Mouse (Mus musculus) intestine, embryonic 14.5 days (tissue): ENCODE measurements around the gene G430095P16Rik. TPM values are rescaled to one million over a fixed set of nuclear protein-coding genes. Genes with fewer than 3 reads are reported as not detected.
A peak's percentile ranks its signal among the peaks of the same experiment; 100 is the strongest.

Experiments
- ATAC-seq: fragments of 200-750 bp; cut with Nextera tagmentation; replicated peaks from 2 replicates; pipeline ENCODE4 v1.8.0; 2017; ENCODE audit warnings: low read depth, moderate number of reproducible peaks, moderate TSS enrichment, moderate library complexity; ENCODE audit not compliant: low FRiP score, low TSS enrichment
- DNase-seq: peaks from one replicate; pipeline ENCODE4 v3.0.0-alpha.2; 2018; ENCODE audit warnings: low spot score
- H3K27ac ChIP-seq: fragments of 300-500 bp; sonication (generic); 2 replicates; pipeline ENCODE4 v1.5.1; 2014; ENCODE audit warnings: low read depth, mild to moderate bottlenecking, control low read depth
- H3K27me3 ChIP-seq: fragments of 300-500 bp; sonication (generic); replicated peaks from 2 replicates; pipeline ENCODE4 v1.6.1; 2014; ENCODE audit warnings: low read length, control low read depth; ENCODE audit not compliant: control insufficient read depth, insufficient read depth
- H3K36me3 ChIP-seq: fragments of 300-500 bp; sonication (generic); 2 replicates; pipeline ENCODE4 v1.6.1; 2014; ENCODE audit warnings: low read length, control low read depth; ENCODE audit not compliant: control insufficient read depth, insufficient read depth
- H3K4me1 ChIP-seq: fragments of 300-500 bp; sonication (generic); replicated peaks from 2 replicates; pipeline ENCODE4 v1.6.1; 2014; ENCODE audit warnings: low read length, control low read depth, mixed read lengths; ENCODE audit not compliant: control insufficient read depth, insufficient read depth
- H3K4me2 ChIP-seq: fragments of 300-500 bp; sonication (generic); 2 replicates; pipeline ENCODE4 v1.6.1; 2014; ENCODE audit warnings: low read length
- H3K4me3 ChIP-seq: fragments of 300-500 bp; sonication (generic); 2 replicates; pipeline ENCODE4 v1.5.1; 2014; ENCODE audit warnings: low read depth, low read length, control low read depth, mixed read lengths
- H3K9ac ChIP-seq: fragments of 300-500 bp; sonication (generic); 2 replicates; pipeline ENCODE4 v1.6.1; 2014; ENCODE audit warnings: mild to moderate bottlenecking, low read length
- H3K9me3 ChIP-seq: fragments of 300-500 bp; sonication (generic); 2 replicates; pipeline ENCODE4 v1.6.1; 2016; ENCODE audit warnings: low read length, control low read depth; ENCODE audit not compliant: control insufficient read depth
- WGBS: fragments of 180-500 bp; shearing (Covaris S2); extraction: QIAGEN DNeasy Blood & Tissue Kit; methylation state at CpG from one replicate; pipeline ENCODE4 v1.1.7; 2014; 5-methylcytosine and 5-hydroxymethylcytosine counted together
- polyA plus RNA-seq: library from polyadenylated mRNA; unstranded; fragments of >200 nt; fragmentation: Nextera tagmentation; extraction: Ambion mirVana; gene quantifications from 2 replicates; pipeline ENCODE4 v1.2.1, GENCODE M21; 2014

The G430095P16Rik gene
- polyA plus RNA-seq, 1 experiment from 2014 or later = 3.3 TPM

DNA sequence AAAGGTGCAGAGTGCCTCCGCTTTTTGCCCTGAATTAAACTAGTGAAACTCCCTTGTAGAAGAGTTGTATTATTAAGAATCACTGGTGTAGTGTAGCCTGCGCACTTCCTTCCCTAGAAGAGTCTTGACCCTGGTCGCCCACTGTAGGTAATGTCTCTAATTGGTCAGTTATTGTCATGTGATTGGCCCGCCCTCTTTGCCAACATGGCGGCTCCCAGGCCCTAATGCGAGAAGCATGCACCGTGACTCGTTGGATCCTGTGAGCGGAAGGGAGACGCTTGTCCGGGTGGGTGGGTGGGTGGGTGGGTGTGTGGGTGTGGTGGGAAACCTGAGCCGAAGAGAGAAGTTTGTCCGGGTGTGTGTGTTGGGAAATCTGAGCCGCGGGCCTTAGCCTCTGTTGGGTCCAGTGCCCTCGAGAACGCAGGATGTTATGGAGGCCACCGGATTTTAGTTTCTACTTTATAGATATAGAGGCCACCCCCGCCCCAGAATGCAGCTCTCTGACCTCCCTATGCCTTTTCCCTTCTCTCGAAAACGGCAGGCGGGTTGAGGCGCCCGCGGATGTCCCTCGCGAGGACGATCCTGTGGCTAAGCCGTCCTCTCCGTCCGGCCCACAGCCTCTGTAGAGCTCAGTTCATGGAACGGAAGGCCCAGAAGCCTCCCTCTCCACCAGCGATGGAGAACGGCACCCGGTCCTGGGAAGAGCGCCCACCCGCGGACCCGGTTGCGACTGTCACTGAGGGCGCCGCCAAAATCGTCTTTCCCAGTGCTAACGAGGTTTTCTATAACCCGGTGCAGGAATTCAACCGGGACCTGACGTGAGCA is 33.5 kb upstream of the G430095P16Rik start:
- Histone ChIP-seq H3K4me2 (peak overlapping the region; percentile 88), H3K9ac (peak overlapping the region; percentile 58), H3K9me3 (no peaks in the 10 kb centered on the region), H3K27ac (peak overlapping the region; percentile 48; the same call in 1 of the 2 replicates), H3K27me3 (no peaks in the 10 kb centered on the region), H3K4me3 (peak overlapping the region; percentile 57), H3K36me3 (peaks cover 37% of the 10 kb centered on the region), H3K4me1 (peaks cover 30% of the 10 kb centered on the region)
- DNase-seq = peak; percentile 92
- ATAC-seq = peak; percentile 87
- WGBS = under 1% methylated on average over 47 of the region's 47 CpGs

GRCm38 (mm10) chr8:84693332-84693731 is 29.5 kb upstream of the G430095P16Rik start:
- no peak for ATAC-seq
- Histone ChIP-seq H3K36me3 (peaks cover 72% of the 10 kb centered on the region), H3K4me2 (no peak overlapping the region), H3K27ac (no peak overlapping the region), H3K4me3 (no peak overlapping the region), H3K4me1 (peaks cover 12% of the 10 kb centered on the region), H3K9me3 (no peaks in the 10 kb centered on the region), H3K27me3 (no peaks in the 10 kb centered on the region), H3K9ac (no peak overlapping the region)
- 62% methylated on average over 4 of the region's 4 CpGs for WGBS
- no peak for DNase-seq

- no peak overlapping the region for H3K4me2 ChIP-seq
- 89% methylated on average over 6 of the region's 6 CpGs for WGBS
- no peaks in the 10 kb centered on the region for H3K9me3 ChIP-seq
- H3K4me1 ChIP-seq = 0 out of 2 replicates have a peak, but pooled peaks cover under 1% of the 10 kb centered on the region
- no peak for ATAC-seq
- no peaks in the 10 kb centered on the region for H3K27me3 ChIP-seq
- no peak overlapping the region for H3K9ac ChIP-seq
- no peak for DNase-seq
- H3K27ac ChIP-seq = no peak overlapping the region
- no peak overlapping the region for H3K4me3 ChIP-seq
- H3K36me3 ChIP-seq = peaks cover 84% of the 10 kb centered on the region
These were observed 27.7 kb upstream of the G430095P16Rik start for GRCm38 (mm10) chr8:84695140-84695539.

DNA sequence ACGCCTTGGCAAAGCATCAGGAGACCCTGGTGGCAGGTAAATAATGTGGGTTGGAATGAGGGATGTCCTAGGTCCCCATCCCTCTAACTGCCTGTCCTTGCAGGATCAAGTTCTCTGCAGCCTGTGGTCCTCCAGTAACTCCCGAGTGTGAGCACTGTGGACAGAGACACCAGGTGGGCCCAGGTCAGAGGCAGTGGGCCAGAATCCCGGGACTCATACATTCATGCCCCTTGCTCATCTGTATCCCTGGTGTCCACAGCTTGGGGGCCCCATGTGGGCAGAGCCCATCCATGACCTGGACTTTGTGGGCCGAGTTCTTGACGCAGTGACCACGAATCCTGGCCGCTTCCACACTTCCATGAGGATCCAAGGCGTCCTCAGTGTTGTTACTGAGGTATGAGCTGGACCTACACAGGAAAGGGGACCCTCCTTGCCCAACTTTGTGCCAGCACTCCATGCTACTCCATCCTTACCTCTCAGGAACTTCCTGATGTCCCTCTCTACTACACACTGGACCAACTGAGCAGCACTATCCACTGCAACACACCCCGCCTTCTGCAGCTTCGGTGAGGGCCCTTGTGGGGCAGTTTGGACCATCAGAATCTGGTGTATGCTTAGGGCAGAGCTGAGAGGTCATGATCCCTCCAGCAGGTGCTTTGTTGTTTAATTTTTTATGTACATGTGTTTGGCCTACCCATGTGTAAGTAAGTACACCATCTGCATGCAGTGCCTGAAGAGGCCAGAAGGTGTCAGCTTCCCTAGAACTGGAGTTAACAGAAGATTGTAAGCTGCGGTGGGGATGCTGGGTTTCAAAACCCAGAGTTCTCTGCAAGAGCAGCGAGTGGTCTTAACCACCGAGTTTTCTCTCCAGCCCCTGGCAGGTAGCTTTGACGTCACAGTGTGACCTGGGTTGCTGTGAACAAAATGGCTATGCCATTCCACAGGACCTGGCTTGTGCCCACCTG is 25.4 kb upstream of the G430095P16Rik start:
- no peak overlapping the region for H3K27ac ChIP-seq
- DNase-seq = no peak
- 89% methylated on average over 14 of the region's 14 CpGs for WGBS
- no peak overlapping the region for H3K9ac ChIP-seq
- peaks cover 14% of the 10 kb centered on the region for H3K27me3 ChIP-seq
- no peaks in the 10 kb centered on the region for H3K9me3 ChIP-seq
- no peak overlapping the region for H3K4me3 ChIP-seq
- H3K36me3 ChIP-seq = peaks cover 64% of the 10 kb centered on the region
- H3K4me1 ChIP-seq = no peaks in the 10 kb centered on the region; the same call in 1 of the 2 replicates
- no peak overlapping the region for H3K4me2 ChIP-seq
- no peak for ATAC-seq

DNA sequence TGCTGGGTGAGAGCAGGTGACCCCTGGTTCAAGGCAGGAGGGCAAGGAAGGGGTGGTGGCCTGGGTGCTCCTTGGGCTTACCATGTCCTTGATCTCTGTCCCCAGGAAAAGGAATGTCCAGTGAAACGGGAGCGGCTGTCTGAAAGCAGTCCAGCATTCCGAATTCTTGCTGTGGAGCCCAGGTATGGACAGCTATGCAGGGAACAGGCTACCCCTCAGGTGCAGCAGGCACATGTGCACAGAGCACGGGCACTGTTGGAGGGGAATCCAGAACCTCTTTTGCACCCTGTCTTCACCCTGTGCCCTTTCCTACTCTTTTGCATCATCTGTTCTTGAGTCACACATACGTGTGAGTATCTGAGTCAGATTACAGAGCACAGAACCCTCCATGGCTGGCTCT is 24.5 kb upstream of the G430095P16Rik start:
- no peaks in the 10 kb centered on the region for H3K9me3 ChIP-seq
- peaks cover 23% of the 10 kb centered on the region for H3K27me3 ChIP-seq
- peaks cover 57% of the 10 kb centered on the region for H3K36me3 ChIP-seq
- no peak overlapping the region for H3K27ac ChIP-seq
- no peak for ATAC-seq
- H3K4me1 ChIP-seq = no peaks in the 10 kb centered on the region; the same call in 1 of the 2 replicates
- H3K9ac ChIP-seq = no peak overlapping the region
- H3K4me3 ChIP-seq = no peak overlapping the region
- 88% methylated on average over 5 of the region's 5 CpGs for WGBS
- H3K4me2 ChIP-seq = no peak overlapping the region
- no peak for DNase-seq

DNA sequence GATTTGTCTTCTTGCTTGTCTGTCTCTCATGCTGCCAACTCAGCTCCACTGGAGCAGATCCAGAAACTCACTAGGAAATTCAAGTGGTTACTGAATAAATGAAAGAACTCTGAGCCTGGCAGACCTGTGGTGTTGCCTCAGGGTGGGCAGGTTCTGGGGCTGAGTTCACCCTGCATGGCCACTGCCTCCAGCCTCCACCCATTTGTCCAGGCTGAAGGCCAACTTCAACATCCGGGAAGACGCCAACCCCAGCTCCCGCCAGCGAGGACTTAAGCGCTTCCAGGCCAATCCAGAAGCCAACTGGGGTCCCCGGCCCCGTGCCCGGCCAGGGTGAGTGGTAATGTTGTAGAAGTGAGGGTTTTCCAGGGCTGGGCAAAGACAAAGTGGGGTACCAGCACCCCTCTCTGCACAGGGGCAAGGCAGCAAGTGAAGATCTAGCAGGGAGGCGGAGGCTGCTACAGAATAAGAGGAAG is 23.8 kb upstream of the G430095P16Rik start:
- H3K27me3 ChIP-seq = peaks cover 29% of the 10 kb centered on the region
- no peak overlapping the region for H3K9ac ChIP-seq
- no peak overlapping the region for H3K27ac ChIP-seq
- no peaks in the 10 kb centered on the region for H3K9me3 ChIP-seq
- WGBS = 88% methylated on average over 9 of the region's 9 CpGs
- H3K36me3 ChIP-seq = peaks cover 50% of the 10 kb centered on the region
- no peak overlapping the region for H3K4me2 ChIP-seq
- peaks cover 1% of the 10 kb centered on the region for H3K4me1 ChIP-seq
- no peak for DNase-seq
- H3K4me3 ChIP-seq = no peak overlapping the region
- no peak for ATAC-seq

- WGBS = 59% methylated on average over 7 of the region's 7 CpGs
- Histone ChIP-seq H3K36me3 (peaks cover 44% of the 10 kb centered on the region), H3K4me3 (no peak overlapping the region), H3K4me1 (peaks cover 4% of the 10 kb centered on the region), H3K27ac (no peak overlapping the region), H3K9me3 (no peaks in the 10 kb centered on the region), H3K4me2 (no peak overlapping the region), H3K9ac (no peak overlapping the region), H3K27me3 (peaks cover 39% of the 10 kb centered on the region)
- no peak for ATAC-seq
- peak; percentile 73 for DNase-seq
These were observed 22.9 kb upstream of the G430095P16Rik start for GRCm38 (mm10) chr8:84699861-84700322.

DNA sequence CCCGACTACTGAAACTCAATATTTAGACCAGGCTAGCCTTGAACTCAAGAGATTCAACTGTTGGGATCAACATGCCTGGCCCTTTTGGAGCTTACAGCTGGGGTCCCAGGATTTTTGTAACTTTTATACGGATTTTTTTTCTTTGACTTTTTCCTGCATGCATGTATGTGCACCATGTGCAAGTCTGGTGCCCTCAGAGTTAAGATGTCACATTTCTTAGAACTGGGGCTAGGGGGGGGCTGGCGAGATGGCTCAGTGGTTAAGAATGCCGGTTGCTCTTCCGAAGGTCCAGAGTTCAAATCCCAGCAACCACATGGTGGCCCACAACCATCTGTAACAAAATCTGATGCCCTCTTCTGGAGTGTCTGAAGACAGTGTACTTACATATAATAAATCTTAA is 22.3 kb upstream of the G430095P16Rik start:
- Histone ChIP-seq H3K9me3 (no peaks in the 10 kb centered on the region), H3K4me2 (no peak overlapping the region), H3K9ac (no peak overlapping the region), H3K4me3 (no peak overlapping the region), H3K4me1 (peaks cover 4% of the 10 kb centered on the region), H3K27ac (no peak overlapping the region), H3K27me3 (peaks cover 45% of the 10 kb centered on the region), H3K36me3 (peaks cover 39% of the 10 kb centered on the region)
- ATAC-seq = no peak
- no peak for DNase-seq
- 80% methylated on average over 5 of the region's 5 CpGs for WGBS
